Mouse (Mus musculus) olfactory bulb, adult 2 months (tissue): ENCODE measurements around the gene Xab2. TPM values are rescaled to one million over a fixed set of nuclear protein-coding genes. Genes with fewer than 3 reads are reported as not detected.

Experiments used
- H3K27ac ChIP-seq: fragments of 200-500 bp; 2 replicates; pipeline ENCODE4 v1.5.1; 2012; ENCODE audit warnings: low read depth, low read length; ENCODE audit not compliant: insufficient read depth
- H3K4me1 ChIP-seq: fragments of 200-500 bp; 2 replicates; pipeline ENCODE4 v1.6.1; 2012; ENCODE audit warnings: low read length; ENCODE audit not compliant: control insufficient read depth, insufficient read depth
- H3K4me3 ChIP-seq: fragments of 200-500 bp; 2 replicates; pipeline ENCODE4 v1.5.1; 2012; ENCODE audit warnings: mild to moderate bottlenecking, low read depth, low read length, moderate library complexity; ENCODE audit not compliant: insufficient read depth
- CTCF ChIP-seq: fragments of 200-500 bp; IDR thresholded peaks from 2 replicates; pipeline ENCODE4 v1.5.1; 2012; ENCODE audit warnings: low read depth, mild to moderate bottlenecking, low read length, moderate library complexity; ENCODE audit not compliant: insufficient read depth
- POLR2A ChIP-seq: fragments of 200-500 bp; IDR thresholded peaks from 2 replicates; pipeline ENCODE4 v1.6.1; 2012; ENCODE audit warnings: mild to moderate bottlenecking, low read depth, low read length, moderate library complexity; ENCODE audit not compliant: insufficient read depth
- WGBS: fragments of 180-500 bp; shearing (Covaris S2); methylation state at CpG from one replicate; pipeline ENCODE4 v1.1.7; 2018; 5-methylcytosine and 5-hydroxymethylcytosine counted together
- polyA plus RNA-seq: library from polyadenylated mRNA; stranded (reverse); fragments of >200 nt; gene quantifications from 2 replicates; pipeline ENCODE4 v1.2.4, GENCODE M21; 2012; ENCODE audit warnings: low replicate concordance; ENCODE audit not compliant: missing spikeins, insufficient read depth, insufficient read length

The Xab2 gene
- polyA plus RNA-seq, 1 experiment = not detected

GRCm38 (mm10) chr8:3652845-3653244 lies 31.7 kb upstream of the Xab2 start:
- TF ChIP-seq POLR2A = no peak
- H3K27ac ChIP-seq = no peak overlapping the region
- 67% methylated on average over 3 of the region's 3 CpGs for WGBS
- H3K4me3 ChIP-seq = no peak overlapping the region
- peaks cover 4% of the 10 kb centered on the region; the same call in 1 of the 2 replicates for H3K4me1 ChIP-seq

- 44% methylated on average over 1 of the region's 1 CpGs for WGBS
- no peak overlapping the region for H3K4me3 ChIP-seq
- H3K4me1 ChIP-seq = no peaks in the 10 kb centered on the region
- H3K27ac ChIP-seq = no peak overlapping the region
- TF ChIP-seq CTCF = no peak
- TF ChIP-seq POLR2A = no peak
Measured at GRCm38 (mm10) chr8:3648990-3649389, 27.9 kb upstream of the Xab2 start.

GRCm38 (mm10) chr8:3648268-3648667 lies 27.2 kb upstream of the Xab2 start:
- WGBS = 62% methylated on average over 2 of the region's 2 CpGs
- H3K27ac ChIP-seq = no peak overlapping the region
- no peak overlapping the region for H3K4me3 ChIP-seq
- H3K4me1 ChIP-seq = no peaks in the 10 kb centered on the region
- TF ChIP-seq POLR2A (no peak), CTCF (no peak)

GRCm38 (mm10) chr8:3647561-3647960 lies 26.4 kb upstream of the Xab2 start:
- no peaks in the 10 kb centered on the region for H3K4me1 ChIP-seq
- no peak for TF ChIP-seq CTCF
- TF ChIP-seq POLR2A = no peak
- no peak overlapping the region for H3K27ac ChIP-seq
- WGBS = 81% methylated on average over 4 of the region's 4 CpGs
- H3K4me3 ChIP-seq = no peak overlapping the region

GRCm38 (mm10) chr8:3646824-3647531 lies 25.9 kb upstream of the Xab2 start:
- H3K4me1 ChIP-seq = no peaks in the 10 kb centered on the region
- no peak overlapping the region for H3K27ac ChIP-seq
- WGBS = 82% methylated on average over 6 of the region's 6 CpGs
- TF ChIP-seq CTCF = no peak
- TF ChIP-seq POLR2A = no peak
- no peak overlapping the region for H3K4me3 ChIP-seq

- TF ChIP-seq POLR2A = no peak
- TF ChIP-seq CTCF = no peak
- Histone ChIP-seq H3K4me3 (no peak overlapping the region), H3K4me1 (no peaks in the 10 kb centered on the region), H3K27ac (no peak overlapping the region)
- WGBS = 26% methylated on average over 5 of the region's 5 CpGs
Measured at GRCm38 (mm10) chr8:3645804-3646203, 24.7 kb upstream of the Xab2 start.

- Histone ChIP-seq H3K4me1 (peaks cover 10% of the 10 kb centered on the region), H3K4me3 (peak overlapping the region; percentile 49), H3K27ac (no peak overlapping the region)
- TF ChIP-seq CTCF = no peak
- no peak for TF ChIP-seq POLR2A
- 19% methylated on average over 8 of the region's 8 CpGs for WGBS
Measured at GRCm38 (mm10) chr8:3631478-3631875, 10.4 kb upstream of the Xab2 start.

- WGBS = 3% methylated on average over 47 of the region's 47 CpGs
- H3K27ac ChIP-seq = no peak within 1 kb of the TSS
Measured at GRCm38 (mm10) chr8:3630647-3631477, 9.7 kb upstream of the Xab2 start, which contains the start of gene Stxbp2. TSS of gene Stxbp2 (plus strand) at chr8:3630955.

GRCm38 (mm10) chr8:3628014-3628413 lies 6.9 kb upstream of the Xab2 start:
- Histone ChIP-seq H3K27ac (no peak overlapping the region), H3K4me3 (no peak overlapping the region), H3K4me1 (peaks cover 10% of the 10 kb centered on the region)
- TF ChIP-seq CTCF (no peak), POLR2A (no peak)
- WGBS = 24% methylated on average over 5 of the region's 5 CpGs

More at GRCm38 (mm10) chr8:3630647-3631477, 9.7 kb upstream of the Xab2 start, which contains the start of gene Stxbp2:
- Histone ChIP-seq H3K4me3 (peak within 1 kb of the TSS; percentile 49), H3K4me1 (peaks cover 10% of the 10 kb centered on the region)
- TF ChIP-seq POLR2A (peak; percentile 17; the same call in 1 of the 2 replicates), CTCF (no peak)
